Mouse (Mus musculus): ENCODE data around the gene Atp6v0e. TPM values are rescaled to one million over a fixed set of nuclear protein-coding genes. Genes with fewer than 3 reads are reported as not detected.

The Atp6v0e gene
- 208 and 248 TPM in 2 replicates for total RNA-seq (2017)

DNA sequence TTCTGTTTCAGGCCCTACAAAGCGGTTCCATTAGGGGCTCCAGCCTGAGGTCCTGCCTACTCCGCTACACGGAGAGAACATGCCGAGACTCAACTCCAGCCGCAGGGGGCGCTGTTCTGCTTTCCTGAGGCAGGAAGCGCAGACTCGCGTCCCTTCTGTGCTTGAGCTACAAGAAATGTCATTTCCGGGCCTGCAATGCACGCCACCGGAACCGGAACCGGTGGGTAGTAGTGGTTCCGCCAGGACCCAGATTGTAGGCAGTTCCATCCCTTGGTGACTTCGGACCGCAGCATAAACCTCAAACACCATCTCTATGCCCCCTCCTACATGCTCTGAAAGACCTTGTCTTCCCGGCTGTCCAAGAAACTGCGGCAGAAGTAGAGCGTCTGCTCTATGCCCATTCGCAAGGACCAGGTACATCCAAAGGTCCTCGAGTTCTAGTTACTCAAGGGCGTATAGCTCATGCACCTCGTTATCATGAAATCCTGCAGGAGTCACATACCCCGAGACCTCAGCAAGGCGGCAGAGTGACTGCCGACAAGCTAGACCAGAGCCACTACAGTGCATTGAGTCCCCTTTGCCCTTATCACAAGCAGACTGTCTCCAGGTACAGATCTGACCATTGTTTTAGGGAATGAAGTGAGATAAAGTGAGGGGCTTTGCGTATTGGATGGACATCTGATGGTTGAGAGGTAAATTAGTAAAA, at the start of gene Atp6v0e:
Atp6v0e (plus strand) TSS at position 254 of the 706 bp plus-strand sequence.
- peak; percentile 87 to 90 for ATAC-seq (replicated peaks in 1 of 2; ENCODE audit: insufficient read depth in 1 of 2, low FRiP score in 2 of 2, low TSS enrichment in 1 of 2, low read depth in 1 of 2, poor library complexity in 2 of 2, severe bottlenecking in 2 of 2)

GRCm38 (mm10) chr17:26614286-26614685, 48.7 kb upstream of the Atp6v0e start:
- no peak for ATAC-seq (replicated peaks in 1 of 2; ENCODE audit: insufficient read depth in 1 of 2, low FRiP score in 2 of 2, low TSS enrichment in 1 of 2, low read depth in 1 of 2, poor library complexity in 2 of 2, severe bottlenecking in 2 of 2)

DNA sequence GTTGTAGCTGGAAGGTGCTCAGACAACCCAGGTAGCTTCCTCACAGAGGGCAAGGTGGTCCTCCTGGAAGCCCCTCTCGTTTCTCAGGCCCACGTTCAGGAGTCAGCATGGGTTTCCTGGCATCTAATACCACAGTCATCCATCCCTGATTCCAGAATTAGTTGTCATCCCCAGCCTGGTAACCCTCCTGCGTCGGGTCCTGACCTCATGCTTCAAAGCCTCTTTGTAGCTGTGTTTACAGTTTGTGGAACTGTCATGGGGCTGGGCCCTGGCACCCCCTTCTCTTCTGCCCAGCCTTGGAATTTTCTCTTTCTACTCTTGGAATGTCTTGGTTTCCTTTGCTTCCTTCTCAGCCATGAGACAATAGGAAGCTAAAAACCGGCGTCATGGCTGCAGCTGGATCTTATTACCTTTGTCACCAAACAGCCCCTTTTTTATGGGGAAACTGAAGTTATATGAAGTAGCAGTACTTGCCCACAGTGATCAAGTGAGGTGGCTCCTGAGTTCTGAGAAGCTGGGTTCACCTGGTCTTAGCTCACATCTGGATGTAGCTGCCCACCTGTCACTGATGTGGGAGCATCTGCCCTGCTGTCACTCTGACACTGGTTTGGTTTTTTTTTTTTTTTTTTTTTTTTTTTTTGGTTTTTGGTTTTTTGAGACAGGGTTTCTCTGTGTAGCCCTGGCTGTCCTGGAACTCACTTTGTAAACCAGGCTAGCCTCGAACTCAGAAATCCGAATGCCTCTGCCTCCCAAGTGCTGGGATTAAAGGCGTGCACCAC, 48.1 kb upstream of the Atp6v0e start:
- ATAC-seq (replicated peaks in 1 of 2; ENCODE audit: insufficient read depth in 1 of 2, low FRiP score in 2 of 2, low TSS enrichment in 1 of 2, low read depth in 1 of 2, poor library complexity in 2 of 2, severe bottlenecking in 2 of 2) = no peak

DNA sequence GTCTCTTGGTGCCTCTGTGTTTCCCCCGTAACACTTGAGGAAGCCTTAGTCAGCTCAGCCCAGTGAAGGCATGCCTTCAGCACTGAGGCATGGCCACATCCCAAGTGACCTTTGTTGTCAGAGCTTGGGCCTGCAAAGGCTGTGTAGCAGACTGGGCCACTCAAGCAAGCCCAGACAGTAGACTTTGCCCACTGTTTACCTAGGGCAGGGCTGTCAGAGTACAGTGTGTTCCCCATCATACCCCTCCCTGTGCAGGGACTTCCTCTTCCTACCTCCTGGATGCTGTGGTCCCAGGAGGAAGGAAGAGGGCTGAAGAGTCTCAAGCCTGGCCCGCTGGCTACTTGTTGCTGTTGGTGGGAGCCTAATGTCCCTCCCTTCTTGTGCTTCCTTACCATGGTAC, 46.3 kb upstream of the Atp6v0e start:
- ATAC-seq (replicated peaks in 1 of 2; ENCODE audit: insufficient read depth in 1 of 2, low FRiP score in 2 of 2, low TSS enrichment in 1 of 2, low read depth in 1 of 2, poor library complexity in 2 of 2, severe bottlenecking in 2 of 2) = peak in 1 of 2 experiments; percentile 58; a peak in 3 of 4 replicates

DNA sequence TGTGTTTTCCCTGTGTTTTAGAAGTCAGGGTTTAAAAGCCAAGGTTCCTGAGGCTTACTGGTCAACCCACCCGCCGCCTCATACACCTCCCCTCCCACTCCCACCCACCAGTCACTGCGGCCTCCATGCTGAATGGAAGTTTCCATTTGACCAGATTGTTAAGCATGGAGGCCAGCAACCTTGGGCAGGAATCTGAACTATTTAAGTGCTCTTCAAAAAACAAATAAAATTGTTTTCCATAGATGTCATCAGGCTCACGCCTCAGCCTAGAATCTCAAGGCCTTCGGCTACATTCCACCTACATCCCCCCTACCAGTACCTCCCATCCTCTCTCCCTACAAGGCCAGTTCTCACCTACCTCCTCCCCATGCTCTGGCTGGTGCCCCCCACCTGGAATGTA, 44.5 kb upstream of the Atp6v0e start:
- no peak for ATAC-seq (replicated peaks in 1 of 2; ENCODE audit: insufficient read depth in 1 of 2, low FRiP score in 2 of 2, low TSS enrichment in 1 of 2, low read depth in 1 of 2, poor library complexity in 2 of 2, severe bottlenecking in 2 of 2)

DNA sequence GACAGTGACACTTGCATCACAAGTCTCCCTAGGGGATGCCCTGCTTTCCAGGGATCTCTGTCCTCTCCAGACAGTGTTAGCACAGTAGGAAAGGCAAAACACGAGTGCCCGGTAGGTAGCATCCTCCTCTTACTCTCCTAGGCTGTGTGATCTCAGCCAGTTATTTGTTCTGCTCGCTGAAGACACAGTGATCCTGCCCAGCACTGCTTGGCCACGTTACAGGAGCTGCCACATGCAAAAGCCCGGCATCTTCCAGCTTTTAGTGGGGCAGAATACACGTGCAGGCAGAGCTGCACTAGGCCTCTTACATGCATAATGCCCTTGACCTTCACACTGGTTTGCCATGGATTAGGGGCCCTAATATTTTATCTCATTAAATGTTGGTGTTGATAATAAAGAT, 43.5 kb upstream of the Atp6v0e start:
- no peak for ATAC-seq (replicated peaks in 1 of 2; ENCODE audit: insufficient read depth in 1 of 2, low FRiP score in 2 of 2, low TSS enrichment in 1 of 2, low read depth in 1 of 2, poor library complexity in 2 of 2, severe bottlenecking in 2 of 2)

DNA sequence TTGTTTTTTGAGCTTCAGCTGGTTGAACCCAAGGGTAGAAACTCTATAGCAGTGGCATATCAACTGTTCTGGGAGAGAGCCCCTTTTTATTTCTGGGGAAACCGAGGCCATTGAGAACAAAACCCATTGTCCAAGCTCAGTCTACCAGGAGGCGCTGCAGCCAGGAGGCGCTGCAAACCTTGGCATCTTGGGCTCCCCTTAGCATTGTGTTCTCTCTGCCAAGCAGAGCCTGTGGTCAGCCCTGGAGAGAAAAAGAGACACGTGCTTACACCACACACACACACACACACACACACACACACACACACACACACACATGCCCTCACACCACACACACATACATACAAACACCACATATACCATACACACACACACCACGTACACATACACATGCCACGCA, 42.7 kb upstream of the Atp6v0e start:
- ATAC-seq (replicated peaks in 1 of 2; ENCODE audit: insufficient read depth in 1 of 2, low FRiP score in 2 of 2, low TSS enrichment in 1 of 2, low read depth in 1 of 2, poor library complexity in 2 of 2, severe bottlenecking in 2 of 2) = no peak

DNA sequence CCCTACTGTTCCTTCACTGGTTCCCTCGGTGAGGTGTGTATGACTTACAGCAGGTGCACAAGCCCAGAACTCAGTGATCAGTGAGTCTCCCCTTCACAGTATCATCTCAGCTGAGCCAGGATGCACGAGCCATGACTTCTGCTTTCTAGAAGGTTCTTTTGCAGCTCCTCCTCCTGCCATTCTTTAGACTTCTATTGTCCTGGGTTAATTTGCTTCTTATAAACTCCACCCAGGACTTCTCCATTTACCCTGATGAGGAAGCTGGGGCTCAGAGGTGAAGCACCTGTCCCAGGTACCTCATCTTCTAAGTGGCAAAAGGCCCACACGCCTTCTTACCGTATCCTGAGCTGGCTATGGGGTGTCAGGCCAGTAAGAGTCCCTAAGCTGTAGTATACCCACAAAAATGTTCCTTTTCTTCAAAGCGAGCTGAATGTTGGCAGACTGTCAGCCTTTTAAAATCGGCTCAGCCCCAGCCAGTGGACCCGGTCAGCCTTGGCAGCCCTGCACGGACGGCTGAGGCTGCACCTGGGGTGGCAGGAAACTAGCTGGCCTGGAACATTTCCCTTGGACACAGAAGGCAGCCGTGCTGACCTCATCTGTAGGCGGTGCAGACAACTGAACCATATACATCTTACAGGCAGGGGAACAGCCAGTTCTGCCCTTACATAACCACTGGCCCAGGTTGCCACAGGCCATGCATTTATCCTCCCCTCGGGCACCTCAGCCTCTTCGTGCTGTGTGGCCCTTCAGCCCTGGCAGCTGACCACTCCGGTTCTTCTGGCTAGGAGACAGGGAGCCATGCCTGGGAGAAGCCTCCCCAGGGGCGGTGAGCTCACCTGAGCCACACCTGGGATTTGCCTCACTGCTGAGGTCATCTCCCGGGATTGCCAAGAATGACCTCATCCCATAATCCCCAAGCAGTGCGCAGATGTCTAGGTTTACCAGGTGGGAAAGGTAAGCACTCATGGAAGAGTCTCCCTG, 42.0 kb upstream of the Atp6v0e start:
- peak; percentile 18 to 40; a peak in 1 of 4 replicates for ATAC-seq (replicated peaks in 1 of 2; ENCODE audit: insufficient read depth in 1 of 2, low FRiP score in 2 of 2, low TSS enrichment in 1 of 2, low read depth in 1 of 2, poor library complexity in 2 of 2, severe bottlenecking in 2 of 2)

DNA sequence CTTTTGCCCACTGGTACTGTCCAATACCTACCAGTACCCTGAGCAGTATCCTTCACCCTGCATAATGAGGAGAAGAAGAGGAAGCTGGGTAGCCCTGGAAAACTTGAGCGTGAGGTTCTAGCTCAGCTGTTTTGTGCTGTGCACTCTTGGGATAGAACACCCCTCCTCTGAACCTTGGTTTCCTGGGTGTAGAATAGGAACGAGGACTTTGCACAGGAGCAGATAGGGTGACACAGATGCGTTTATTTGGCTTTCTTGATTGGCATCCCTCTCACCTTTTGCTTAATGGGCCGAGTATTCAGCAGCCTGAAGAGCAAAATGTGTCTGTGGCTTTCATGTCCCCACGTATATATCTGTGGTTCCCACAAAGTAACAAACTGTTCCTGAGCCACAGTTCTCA, 41.1 kb upstream of the Atp6v0e start:
- no peak for ATAC-seq (replicated peaks in 1 of 2; ENCODE audit: insufficient read depth in 1 of 2, low FRiP score in 2 of 2, low TSS enrichment in 1 of 2, low read depth in 1 of 2, poor library complexity in 2 of 2, severe bottlenecking in 2 of 2)

GRCm38 (mm10) chr17:26623991-26624390, 39.0 kb upstream of the Atp6v0e start:
- ATAC-seq (replicated peaks in 1 of 2; ENCODE audit: insufficient read depth in 1 of 2, low FRiP score in 2 of 2, low TSS enrichment in 1 of 2, low read depth in 1 of 2, poor library complexity in 2 of 2, severe bottlenecking in 2 of 2) = no peak

GRCm38 (mm10) chr17:26624999-26625398, 38.0 kb upstream of the Atp6v0e start:
- ATAC-seq (replicated peaks in 1 of 2; ENCODE audit: insufficient read depth in 1 of 2, low FRiP score in 2 of 2, low TSS enrichment in 1 of 2, low read depth in 1 of 2, poor library complexity in 2 of 2, severe bottlenecking in 2 of 2) = no peak

- no peak for ATAC-seq (replicated peaks in 1 of 2; ENCODE audit: insufficient read depth in 1 of 2, low FRiP score in 2 of 2, low TSS enrichment in 1 of 2, low read depth in 1 of 2, poor library complexity in 2 of 2, severe bottlenecking in 2 of 2)
Measured at GRCm38 (mm10) chr17:26625521-26626010, 37.5 kb upstream of the Atp6v0e start.

DNA sequence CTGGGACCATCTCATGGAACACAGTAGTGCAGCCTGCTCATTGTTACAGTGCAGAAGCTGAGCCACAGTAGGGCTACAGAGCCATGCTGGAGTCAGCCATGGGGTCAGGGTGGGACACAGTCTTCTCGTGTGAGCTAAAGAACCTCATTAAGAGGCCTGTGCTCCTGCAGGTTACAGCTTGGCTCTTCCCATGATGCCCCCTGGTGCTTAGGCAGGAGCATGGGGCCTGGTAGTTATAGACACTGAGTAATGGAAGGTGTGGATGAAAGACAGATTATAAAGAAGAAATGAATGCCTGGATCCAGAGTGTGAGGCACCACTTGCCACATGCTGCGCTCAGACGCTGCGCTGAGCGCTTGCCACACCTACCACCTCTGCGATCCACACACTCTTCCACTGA, 34.6 kb upstream of the Atp6v0e start:
- ATAC-seq (replicated peaks in 1 of 2; ENCODE audit: insufficient read depth in 1 of 2, low FRiP score in 2 of 2, low TSS enrichment in 1 of 2, low read depth in 1 of 2, poor library complexity in 2 of 2, severe bottlenecking in 2 of 2) = no peak

GRCm38 (mm10) chr17:26628936-26629335, 34.1 kb upstream of the Atp6v0e start:
- ATAC-seq (replicated peaks in 1 of 2; ENCODE audit: insufficient read depth in 1 of 2, low FRiP score in 2 of 2, low TSS enrichment in 1 of 2, low read depth in 1 of 2, poor library complexity in 2 of 2, severe bottlenecking in 2 of 2) = no peak

- no peak for ATAC-seq (replicated peaks in 1 of 2; ENCODE audit: insufficient read depth in 1 of 2, low FRiP score in 2 of 2, low TSS enrichment in 1 of 2, low read depth in 1 of 2, poor library complexity in 2 of 2, severe bottlenecking in 2 of 2)
Measured at GRCm38 (mm10) chr17:26631811-26632327, 31.2 kb upstream of the Atp6v0e start.

DNA sequence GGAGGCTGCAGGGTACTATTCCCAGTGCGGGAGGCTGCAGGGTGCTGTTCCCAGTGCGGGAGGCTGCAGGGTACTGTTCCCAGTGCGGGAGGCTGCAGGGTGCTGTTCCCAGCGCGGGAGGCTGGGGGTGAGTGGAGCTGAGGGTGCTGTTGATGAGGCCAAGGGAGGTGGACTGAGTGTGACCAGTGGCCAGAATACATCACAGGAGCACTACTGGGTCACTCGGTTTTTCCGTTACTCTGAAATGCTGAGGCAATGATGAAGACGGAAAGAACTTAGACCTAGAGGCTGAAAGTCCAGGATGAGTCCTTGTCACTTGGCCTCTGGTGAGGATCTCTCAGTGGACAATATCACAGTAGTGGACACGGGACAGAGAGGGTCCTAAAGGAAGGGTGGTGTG, 29.8 kb upstream of the Atp6v0e start:
- ATAC-seq (replicated peaks in 1 of 2; ENCODE audit: insufficient read depth in 1 of 2, low FRiP score in 2 of 2, low TSS enrichment in 1 of 2, low read depth in 1 of 2, poor library complexity in 2 of 2, severe bottlenecking in 2 of 2) = no peak

- no peak for ATAC-seq (replicated peaks in 1 of 2; ENCODE audit: insufficient read depth in 1 of 2, low FRiP score in 2 of 2, low TSS enrichment in 1 of 2, low read depth in 1 of 2, poor library complexity in 2 of 2, severe bottlenecking in 2 of 2)
Measured at GRCm38 (mm10) chr17:26633926-26634325, 29.1 kb upstream of the Atp6v0e start.

All from hematopoietic stem cell, adult 5-6 weeks (primary cell).